Mouse (Mus musculus) neutrophil, adult 59 days (primary cell): Measurements from ENCODE around the gene Cyth1. TPM values are rescaled to one million over a fixed set of nuclear protein-coding genes. Genes with fewer than 3 reads are reported as not detected.

Source experiments
- total RNA-seq, 2 experiments: library from RNA; stranded (reverse); gene quantifications; 1 replicate in 1 of 2; 2 replicates in 1 of 2; pipeline ENCODE4 v1.2.4; 2023

Gene Cyth1
- total RNA-seq, result 10 to 100 TPM; 41.0 to 42.1 TPM

GRCm38 (mm10) chr11:118248150-118249011 is at the start of gene Cyth1:
Cyth1 (minus strand) TSS chr11:118248592.

GRCm38 (mm10) chr11:118289999-118290889 is 41.9 kb upstream of the Cyth1 start, which contains the start of gene Usp36:
Usp36 (minus strand) TSS chr11:118290244.

GRCm38 (mm10) chr11:118130534-118130933 is 117.9 kb downstream of the Cyth1 start, which contains the start of gene Dnah17:
Dnah17 (minus strand) TSS chr11:118130634.

Other genes with a start within 250 kb of the Cyth1 start
- under 1 TPM; 0.09 to 0.16 TPM for gene Dnah17, start 118.0 kb downstream of the Cyth1 start, total RNA-seq
- gene Usp36, start 41.7 kb upstream of the Cyth1 start, total RNA-seq, result 10 to 100 TPM; 11.8 to 12.3 TPM
- 10 to 100 TPM; 12.7 to 14.2 TPM for gene Cep295nl, start 93.9 kb upstream of the Cyth1 start, total RNA-seq
- gene Timp2, start 107.1 kb upstream of the Cyth1 start, total RNA-seq, result 100 to 1,000 TPM; 110 to 131 TPM
- 10 to 100 TPM; 13.2 to 14.7 TPM for gene Lgals3bp, start 153.5 kb upstream of the Cyth1 start, total RNA-seq
- 10 to 100 TPM; 25.6 to 26.8 TPM for gene Cant1, start 170.5 kb upstream of the Cyth1 start, total RNA-seq
- under 1 TPM; 0.18 to 0.24 TPM for gene C1qtnf1, start 179.6 kb upstream of the Cyth1 start, total RNA-seq
- 1 to 10 TPM; 3.8 to 4.3 TPM for gene Engase, start 228.2 kb upstream of the Cyth1 start, total RNA-seq